Mouse (Mus musculus) embryonic fibroblast, embryonic 13.5 days (primary cell): ENCODE measurements around the gene Rab11b. TPM values are rescaled to one million over a fixed set of nuclear protein-coding genes. Genes with fewer than 3 reads are reported as not detected.

Source experiments
- H3K27ac ChIP-seq: 2 replicates; pipeline ENCODE4 v1.5.1; 2012; ENCODE audit warnings: low read length, control low read depth, inconsistent platforms; ENCODE audit not compliant: insufficient read depth
- H3K4me1 ChIP-seq: 2 replicates; pipeline ENCODE4 v1.6.1; 2011; ENCODE audit warnings: low read length; ENCODE audit not compliant: control insufficient read depth, insufficient read depth
- H3K4me3 ChIP-seq: 2 replicates; pipeline ENCODE4 v1.5.1; 2011; ENCODE audit warnings: mild to moderate bottlenecking, control low read depth, low read length; ENCODE audit not compliant: insufficient read depth
- CTCF ChIP-seq: IDR thresholded peaks from 2 replicates; pipeline ENCODE4 v1.5.1; 2011; ENCODE audit warnings: mild to moderate bottlenecking, control low read depth, low read length, moderate library complexity, borderline replicate concordance; ENCODE audit not compliant: insufficient read depth
- POLR2A ChIP-seq: IDR thresholded peaks from 2 replicates; pipeline ENCODE4 v1.6.1; 2011; ENCODE audit warnings: low read depth, mild to moderate bottlenecking, control low read depth, low read length, moderate library complexity
- polyA plus RNA-seq: library from polyadenylated mRNA; stranded (reverse); fragments of >200 nt; gene quantifications from 2 replicates; pipeline ENCODE4 v1.2.4, GENCODE M21; 2011; ENCODE audit warnings: low read depth; ENCODE audit not compliant: missing spikeins, insufficient read length

The Rab11b gene
- polyA plus RNA-seq, 1 experiment, result 87.3 TPM

- TF ChIP-seq CTCF, result no peak
- no peak for TF ChIP-seq POLR2A
- H3K27ac ChIP-seq, result no peak overlapping the region
- no peaks in the 10 kb centered on the region for H3K4me1 ChIP-seq
- H3K4me3 ChIP-seq, result no peak overlapping the region
Measured at GRCm38 (mm10) chr17:33719736-33720378, 40.5 kb downstream of the Rab11b start.

- TF ChIP-seq POLR2A (no peak), CTCF (no peak)
- H3K4me3 ChIP-seq, result no peak overlapping the region
- no peaks in the 10 kb centered on the region for H3K4me1 ChIP-seq
- H3K27ac ChIP-seq, result no peak overlapping the region
Measured at GRCm38 (mm10) chr17:33718944-33719725, 41.2 kb downstream of the Rab11b start.

GRCm38 (mm10) chr17:33718384-33718881 is 41.9 kb downstream of the Rab11b start, which contains the start of gene March2:
Gene March2, minus strand, starts transcription at chr17:33718670.
- TF ChIP-seq POLR2A (0 out of 2 replicates have a peak, but pooled peaks have one; percentile 24), CTCF (no peak)
- H3K4me1 ChIP-seq, result no peaks in the 10 kb centered on the region
- peak within 1 kb of the TSS; percentile 93 for H3K4me3 ChIP-seq
- no peak within 1 kb of the TSS for H3K27ac ChIP-seq

GRCm38 (mm10) chr17:33717982-33718381 is 42.3 kb downstream of the Rab11b start:
- H3K4me3 ChIP-seq, result peak overlapping the region; percentile 93
- no peaks in the 10 kb centered on the region for H3K4me1 ChIP-seq
- TF ChIP-seq CTCF (no peak), POLR2A (no peak)
- H3K27ac ChIP-seq, result no peak overlapping the region

- Histone ChIP-seq H3K4me1 (no peaks in the 10 kb centered on the region), H3K4me3 (no peak overlapping the region), H3K27ac (no peak overlapping the region)
- TF ChIP-seq POLR2A (no peak), CTCF (no peak)
Measured at GRCm38 (mm10) chr17:33717246-33717645, 43.1 kb downstream of the Rab11b start.

GRCm38 (mm10) chr17:33714779-33715178 is 45.6 kb downstream of the Rab11b start:
- no peak for TF ChIP-seq POLR2A
- no peak for TF ChIP-seq CTCF

GRCm38 (mm10) chr17:33713271-33713670 is 47.1 kb downstream of the Rab11b start:
- no peak overlapping the region for H3K27ac ChIP-seq
- no peak overlapping the region for H3K4me3 ChIP-seq
- no peak for TF ChIP-seq CTCF
- no peak for TF ChIP-seq POLR2A
- H3K4me1 ChIP-seq, result no peaks in the 10 kb centered on the region

More at GRCm38 (mm10) chr17:33714779-33715178, 45.6 kb downstream of the Rab11b start:
- H3K4me1 ChIP-seq, result no peaks in the 10 kb centered on the region
- no peak overlapping the region for H3K4me3 ChIP-seq
- no peak overlapping the region for H3K27ac ChIP-seq

GRCm38 (mm10) chr17:33709834-33710233 is 50.5 kb downstream of the Rab11b start:
- no peaks in the 10 kb centered on the region for H3K4me1 ChIP-seq
- no peak overlapping the region for H3K4me3 ChIP-seq
- no peak overlapping the region for H3K27ac ChIP-seq
- TF ChIP-seq CTCF, result no peak
- TF ChIP-seq POLR2A, result no peak

GRCm38 (mm10) chr17:33703091-33703490 is 57.2 kb downstream of the Rab11b start:
- TF ChIP-seq POLR2A, result no peak
- no peak for TF ChIP-seq CTCF
- Histone ChIP-seq H3K4me1 (no peaks in the 10 kb centered on the region), H3K4me3 (no peak overlapping the region), H3K27ac (no peak overlapping the region)

GRCm38 (mm10) chr17:33702178-33702577 is 58.2 kb downstream of the Rab11b start:
- H3K4me3 ChIP-seq, result no peak overlapping the region
- no peak overlapping the region for H3K27ac ChIP-seq
- no peak for TF ChIP-seq CTCF
- no peak for TF ChIP-seq POLR2A
- H3K4me1 ChIP-seq, result no peaks in the 10 kb centered on the region
